Mouse (Mus musculus) duodenum, adult 2 months (tissue): ENCODE results near the gene H2-Q7. TPM values are rescaled to one million over a fixed set of nuclear protein-coding genes. Genes with fewer than 3 reads are reported as not detected.

ENCODE experiments used
- polyA plus RNA-seq: library from polyadenylated mRNA; depleted of rRNA; stranded (reverse); fragments of >200 nt; gene quantifications from 2 replicates; pipeline ENCODE4 v1.2.3, GENCODE M21; 2012; ENCODE audit warnings: low replicate concordance; rRNA removed

Gene H2-Q7
- 49.5 and 117 TPM in 2 replicates for polyA plus RNA-seq

GRCm38 (mm10) chr17:35438885-35439284, at the start of gene H2-Q7:
Gene H2-Q7, plus strand, starts transcription at chr17:35439155.

DNA sequence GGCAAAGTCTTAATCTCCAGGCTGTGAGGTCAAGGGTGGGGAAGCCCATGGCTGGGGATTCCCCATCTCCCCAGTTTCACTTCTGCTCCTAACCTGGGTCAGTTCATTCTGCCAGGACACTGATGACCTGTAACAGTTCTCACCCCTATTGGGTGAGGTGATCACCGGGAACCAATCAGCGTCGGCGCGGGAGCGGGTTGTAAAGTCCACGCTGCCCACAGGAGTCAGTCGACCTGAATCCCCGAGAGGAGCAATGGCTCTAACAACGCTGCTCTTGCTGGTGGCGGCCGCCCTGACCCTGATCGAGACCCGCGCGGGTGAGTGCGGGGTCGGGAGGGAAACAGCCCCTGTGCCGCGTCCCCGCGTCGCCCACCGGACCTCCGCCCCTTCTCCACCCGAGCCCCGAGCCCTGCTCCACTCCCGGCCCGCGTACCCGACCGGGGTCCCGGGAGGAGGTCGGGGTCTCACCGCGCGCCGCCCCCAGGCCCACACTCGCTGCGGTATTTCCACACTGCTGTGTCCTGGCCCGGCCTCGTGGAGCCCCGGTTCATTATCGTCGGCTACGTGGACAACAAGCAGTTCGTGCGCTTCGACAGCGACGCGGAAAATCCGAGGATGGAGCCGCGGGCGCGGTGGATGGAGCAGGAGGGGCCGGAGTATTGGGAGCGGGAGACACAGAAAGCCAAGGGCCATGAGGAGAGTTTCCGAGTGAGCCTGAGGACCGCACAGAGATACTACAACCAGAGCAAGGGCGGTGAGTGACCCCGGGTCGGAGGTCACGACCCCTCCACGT, 14.1 kb upstream of the H2-Q7 start, which contains the start of gene H2-Q6:
H2-Q6 (plus strand) TSS at position 227 of the 793 bp plus-strand sequence.

DNA sequence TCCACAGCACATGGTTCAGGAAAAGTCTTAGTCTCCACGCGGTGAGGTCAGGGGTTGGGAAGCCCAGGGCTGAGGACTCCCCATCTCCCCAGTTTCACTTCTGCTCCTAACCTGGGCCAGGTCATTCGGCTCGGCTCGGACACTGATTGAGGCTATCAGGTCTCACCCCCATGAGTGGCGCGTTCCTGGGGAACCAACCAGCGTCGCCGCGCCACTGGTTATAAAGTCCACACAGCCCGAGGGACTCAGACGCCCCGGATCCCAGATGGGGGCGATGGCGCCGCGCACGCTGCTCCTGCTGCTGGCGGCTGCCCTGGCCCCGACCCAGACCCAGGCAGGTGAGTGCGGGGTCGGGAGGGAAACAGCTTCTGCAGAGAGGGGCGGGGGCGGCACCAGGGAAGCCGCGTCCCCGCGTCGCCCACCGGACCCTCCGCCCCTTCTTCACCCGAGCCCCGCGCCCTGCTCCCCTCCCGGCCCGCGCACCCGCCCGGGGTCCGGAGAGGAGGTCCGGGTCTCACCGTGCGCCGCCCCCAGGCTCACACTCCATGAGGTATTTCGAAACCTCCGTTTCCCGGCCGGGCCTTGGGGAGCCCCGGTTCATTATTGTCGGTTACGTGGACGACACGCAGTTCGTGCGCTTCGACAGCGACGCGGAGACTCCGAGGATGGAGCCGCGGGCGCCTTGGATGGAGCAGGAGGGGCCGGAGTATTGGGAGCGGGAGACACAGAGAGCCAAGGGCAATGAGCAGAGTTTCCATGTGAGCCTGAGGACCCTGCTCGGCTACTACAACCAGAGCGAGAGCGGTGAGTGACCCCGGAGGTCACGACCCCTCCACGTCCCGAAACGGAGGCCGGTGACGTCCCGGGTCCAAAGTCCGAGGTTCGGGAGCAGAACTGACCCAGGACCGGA, 31.1 kb downstream of the H2-Q7 start, which contains the start of gene H2-Q10:
H2-Q10 (plus strand) TSS at position 248 of the 910 bp plus-strand sequence.

Other genes with a start within 250 kb of the H2-Q7 start
- 6.3 and 41.5 TPM in 2 replicates for gene Ltb, start 244.7 kb upstream of the H2-Q7 start, polyA plus RNA-seq
- gene Tnf, start 237.1 kb upstream of the H2-Q7 start, polyA plus RNA-seq, result 1.5 and 1.8 TPM in 2 replicates
- 0.70 and 1.1 TPM in 2 replicates for gene Lta, start 233.8 kb upstream of the H2-Q7 start, polyA plus RNA-seq
- gene Gm16181, start 218.3 kb upstream of the H2-Q7 start, polyA plus RNA-seq, result not detected in 2 replicates
- gene Atp6v1g2, start 205.5 kb upstream of the H2-Q7 start, polyA plus RNA-seq, result 2.2 and 3.7 TPM in 2 replicates
- 27.0 and 39.7 TPM in 2 replicates for gene Nfkbil1, start 203.4 kb upstream of the H2-Q7 start, polyA plus RNA-seq
- 147 and 156 TPM in 2 replicates for gene Ddx39b, start 197.4 kb upstream of the H2-Q7 start, polyA plus RNA-seq
- gene H2-D1, start 176.4 kb upstream of the H2-Q7 start, polyA plus RNA-seq, result 447 and 1,433 TPM in 2 replicates
- 28.5 and 65.5 TPM in 2 replicates for gene H2-Q1, start 118.8 kb upstream of the H2-Q7 start, polyA plus RNA-seq
- gene H2-Q2, start 96.9 kb upstream of the H2-Q7 start, polyA plus RNA-seq, result 350 and 1,003 TPM in 2 replicates
- gene H2-Q4, start 59.5 kb upstream of the H2-Q7 start, polyA plus RNA-seq, result 97.7 and 164 TPM in 2 replicates
- gene H2-Q6, start 14.3 kb upstream of the H2-Q7 start, polyA plus RNA-seq, result 16.0 and 40.0 TPM in 2 replicates
- 11.4 and 14.5 TPM in 2 replicates for gene H2-Q10, start 30.9 kb downstream of the H2-Q7 start, polyA plus RNA-seq
- gene Pou5f1, start 66.9 kb downstream of the H2-Q7 start, polyA plus RNA-seq, result not detected in 2 replicates
- 8.0 and 16.7 TPM in 2 replicates for gene Tcf19, start 77.7 kb downstream of the H2-Q7 start, polyA plus RNA-seq
- gene Cchcr1, start 77.9 kb downstream of the H2-Q7 start, polyA plus RNA-seq, result 3.4 TPM in 2 replicates
- 0.39 TPM in 1 of 2 replicates, not detected in the other for gene Psors1c2, start 94.0 kb downstream of the H2-Q7 start, polyA plus RNA-seq
- 0.71 and 1.6 TPM in 2 replicates for gene Cdsn, start 113.0 kb downstream of the H2-Q7 start, polyA plus RNA-seq
- gene 2300002M23Rik, start 128.3 kb downstream of the H2-Q7 start, polyA plus RNA-seq, result not detected in 2 replicates
- gene Sfta2, start 162.4 kb downstream of the H2-Q7 start, polyA plus RNA-seq, result 0.48 TPM in 1 of 2 replicates, not detected in the other
- 0.05 TPM in 1 of 2 replicates, not detected in the other for gene Gm9573, start 187.5 kb downstream of the H2-Q7 start, polyA plus RNA-seq
- 0.17 and 64.7 TPM in 2 replicates for gene Mucl3, start 204.5 kb downstream of the H2-Q7 start, polyA plus RNA-seq
- gene Vars2, start 228.4 kb downstream of the H2-Q7 start, polyA plus RNA-seq, result 32.7 and 37.8 TPM in 2 replicates
- gene Gtf2h4, start 234.6 kb downstream of the H2-Q7 start, polyA plus RNA-seq, result 14.5 and 14.8 TPM in 2 replicates